In the genomic region with DNA sequence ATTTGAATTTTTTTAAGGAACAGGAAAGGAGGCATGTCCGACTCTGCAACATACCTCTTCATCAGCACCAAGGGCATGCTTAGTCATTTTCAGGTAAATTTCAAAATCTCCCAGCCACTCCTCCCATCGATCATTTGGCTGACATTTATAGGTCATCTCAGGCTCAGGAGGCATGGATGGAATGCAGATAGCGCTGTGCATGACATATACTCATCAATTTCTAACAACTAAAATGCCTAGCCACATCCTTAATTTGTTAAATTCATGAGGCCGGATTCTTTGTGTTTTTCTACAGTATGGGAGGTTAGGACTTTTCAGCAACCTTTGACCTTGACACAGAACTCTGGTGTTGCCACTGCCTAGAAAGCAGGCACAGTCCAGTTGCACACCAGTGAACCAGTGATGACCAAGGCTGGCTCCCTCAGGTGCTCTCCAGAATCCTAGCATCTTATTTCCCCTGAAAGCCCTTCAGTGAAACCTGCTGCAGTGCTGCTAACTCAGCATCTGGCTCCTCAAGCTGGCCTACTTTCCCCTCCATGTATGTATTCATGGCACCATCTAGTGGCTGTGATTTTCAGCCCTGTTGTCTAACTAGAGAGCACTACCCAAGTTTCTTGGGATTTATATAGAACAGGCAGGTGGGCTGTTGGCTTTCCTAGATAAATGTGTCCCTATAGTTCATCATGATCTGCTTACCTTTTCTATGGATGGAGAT, we compare ENCODE assay signal across 8 mouse cellular contexts. TPM values are rescaled to one million over a fixed set of nuclear protein-coding genes. Genes with fewer than 3 reads are reported as not detected.
DNase-seq lines count a peak whose midpoint lies in the region; ATAC-seq and TF ChIP-seq lines count a peak whose summit lies in the region.

No protein-coding gene starts in this region.

- H3K9me3 ChIP-seq in midbrain, embryonic 12.5 days, result no peaks in the 10 kb centered on the region

- TF ChIP-seq CTCF in cerebellum, adult 2 months (IDR thresholded peaks at IDR 0.05; ENCODE audit: borderline replicate concordance, insufficient read depth, low read depth, low read length), result peak; percentile 16; the same call in 1 of the 2 replicates

- no peaks in the 10 kb centered on the region for H3K36me3 ChIP-seq in midbrain, embryonic 12.5 days

- no peak overlapping the region for H3K9ac ChIP-seq in midbrain, embryonic 12.5 days (replicated peaks)

- no peak overlapping the region for H3K27ac ChIP-seq in cerebellum, adult 2 months (ENCODE audit: insufficient read depth, low read length)
- no peak overlapping the region for H3K27ac ChIP-seq in midbrain, embryonic 12.5 days (replicated peaks)

- no peaks in the 10 kb centered on the region; the same call in 1 of the 2 replicates for H3K27me3 ChIP-seq in cerebellum, adult 2 months (ENCODE audit: control insufficient read depth, insufficient read depth, low read length)
- H3K27me3 ChIP-seq in midbrain, embryonic 12.5 days, result no peaks in the 10 kb centered on the region

- no peak for TF ChIP-seq POLR2A in cerebellum, adult 2 months (IDR thresholded peaks at IDR 0.05; ENCODE audit: borderline replicate concordance, insufficient read depth, low read length)

- ATAC-seq in frontal cortex, adult (ENCODE audit: low TSS enrichment), result peak; percentile 92
- peak; percentile 62 for ATAC-seq in midbrain, embryonic 12.5 days (ENCODE audit: low FRiP score, low read depth)
- ATAC-seq in activated CD4-positive, CD25-positive, alpha-beta regulatory T cell, adult 4 months, result no peak
- ATAC-seq in erythroblast, adult 5-6 weeks (replicated peaks; ENCODE audit: low FRiP score, poor library complexity, severe bottlenecking), result no peak

- no peak overlapping the region for H3K4me2 ChIP-seq in midbrain, embryonic 12.5 days (replicated peaks)

- no peak overlapping the region for H3K4me3 ChIP-seq in cerebellum, adult 2 months (replicated peaks; ENCODE audit: insufficient read depth, low read depth, low read length)
- H3K4me3 ChIP-seq in midbrain, embryonic 12.5 days, result no peak overlapping the region

- no peaks in the 10 kb centered on the region; the same call in 1 of the 2 replicates for H3K4me1 ChIP-seq in cerebellum, adult 2 months (ENCODE audit: control insufficient read depth, insufficient read depth, low read length)
- no peaks in the 10 kb centered on the region for H3K4me1 ChIP-seq in midbrain, embryonic 12.5 days

- DNase-seq in ovary, postnatal 14 days (ENCODE audit: low spot score), result peak; percentile 14
- no peak for DNase-seq in ovary, adult 18-20 months (ENCODE audit: low spot score)
- DNase-seq in cerebellum, adult 2 months, result peak; percentile 17 to 26
- DNase-seq in kidney, postnatal 4 days, result peak; percentile 45 to 55

- 86% methylated on average over 4 of the region's 4 CpGs for WGBS in cerebellum, adult 2 months
- WGBS in midbrain, embryonic 12.5 days, result 80% methylated on average over 4 of the region's 4 CpGs

RNA-seq across cellular contexts. Expression of gene Gabra5, which starts 35.9 kb away (rescaled TPM):
- polyA plus RNA-seq in cerebellum, adult 2 months (2012; rRNA removed), result 13.8 and 19.4 TPM in 2 replicates
- polyA plus RNA-seq in midbrain, embryonic 12.5 days (2016; fragmentation: Nextera tagmentation; extraction: Ambion mirVana), result 1.6 and 1.8 TPM in 2 replicates
- polyA plus RNA-seq in activated CD4-positive, CD25-positive, alpha-beta regulatory T cell, adult 4 months (2017; shearing (Covaris generic)), result not detected
- total RNA-seq in erythroblast, adult 5-6 weeks (2015; ENCODE audit: low replicate concordance), result not detected in 2 replicates
- not detected in 2 replicates for total RNA-seq in erythroblast, adult 5-6 weeks (2017; ENCODE audit: low replicate concordance)

RNA-seq across cellular contexts. Expression of gene Gabrb3, which starts 54.5 kb away (rescaled TPM):
- polyA plus RNA-seq in cerebellum, adult 2 months (2012; rRNA removed), result 49.2 and 52.4 TPM in 2 replicates
- 15.2 and 16.5 TPM in 2 replicates for polyA plus RNA-seq in midbrain, embryonic 12.5 days (2016; fragmentation: Nextera tagmentation; extraction: Ambion mirVana)
- under 1 TPM in 1 of 2 experiments, not detected in 1; 0.08 TPM for polyA plus RNA-seq in activated CD4-positive, CD25-positive, alpha-beta regulatory T cell, adult 4 months (2017; shearing (Covaris generic))
- total RNA-seq in erythroblast, adult 5-6 weeks (2015; ENCODE audit: low replicate concordance), result not detected in 2 replicates
- total RNA-seq in erythroblast, adult 5-6 weeks (2017; ENCODE audit: low replicate concordance), result not detected in 2 replicates

Comparison
In these comparisons a context has a peak if more than half of its experiments do, and no peak if none do; other contexts are left out.
1. ATAC-seq: peak in frontal cortex, adult (single experiment) and midbrain, embryonic 12.5 days (single experiment); none in activated CD4-positive, CD25-positive, alpha-beta regulatory T cell, adult 4 months (single experiment) and erythroblast, adult 5-6 weeks (single experiment).
2. RNA of gene Gabrb3, which starts 54.5 kb away (polyA plus RNA-seq): 49.2 to 52.4 TPM in cerebellum, adult 2 months and 15.2 to 16.5 TPM in midbrain, embryonic 12.5 days; 0.08 TPM in activated CD4-positive, CD25-positive, alpha-beta regulatory T cell, adult 4 months; every median in the first group is over 10 times any median in the second.